Mouse (Mus musculus): Measurements from ENCODE around the gene Cp. TPM values are rescaled to one million over a fixed set of nuclear protein-coding genes. Genes with fewer than 3 reads are reported as not detected.

The Cp gene
- total and polyA plus RNA-seq, 3 experiments, result 0.28 to 4.8 (median 0.33) TPM

DNA sequence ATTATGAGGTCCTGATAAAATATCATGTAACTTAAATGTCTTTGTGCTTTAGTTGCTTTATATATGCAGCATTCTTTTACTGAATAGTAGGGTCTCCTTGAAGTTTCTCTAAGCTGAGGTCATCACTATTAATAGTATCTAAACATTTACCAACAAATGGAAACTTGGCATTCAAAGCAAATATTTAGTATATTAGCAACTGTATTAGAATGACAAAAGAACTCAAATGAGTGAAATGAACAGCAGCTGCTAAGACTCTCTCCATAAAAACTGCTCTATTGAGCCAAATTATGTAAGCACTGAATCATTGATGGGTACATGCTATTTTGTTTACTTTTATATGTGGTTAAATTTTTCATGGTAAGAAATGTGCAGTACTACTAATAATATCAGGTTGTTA lies 1.2 kb downstream of the Cp start:
- in situ Hi-C loops (cut with MboI; ENCODE audit: low pct_ligation_motif_present, low pct_unique_long_range_greater_than_20kb, low sequenced_read_pairs) (no loop called here), dilution Hi-C loops (cut with MboI; ENCODE audit: extremely low pct_ligation_motif_present, extremely low pct_unique_long_range_greater_than_20kb, low sequenced_read_pairs) (no loop called here)
- H3K4me2 ChIP-seq (ENCODE audit: insufficient read depth, low read depth, poor library complexity, severe bottlenecking), result peak overlapping the region; percentile 50; the same call in 1 of the 2 replicates
- no peak for DNase-seq (ENCODE audit: extremely low read depth)
- H3K4me1 ChIP-seq (ENCODE audit: control insufficient read depth in 1 of 2, insufficient read depth in 2 of 2), result peaks cover 4 to 13% of the 10 kb centered on the region in 2 experiments; a peak in 3 of 4 replicates
- H3K27me3 ChIP-seq (replicated peaks), result no peaks in the 10 kb centered on the region
- H3K9ac ChIP-seq (ENCODE audit: insufficient read depth, low read depth), result no peak overlapping the region
- TF ChIP-seq POLR2AphosphoS2 (IDR thresholded peaks at IDR 0.05; ENCODE audit: low read depth, low read length), result no peak
- 0 out of 2 replicates have a peak, but pooled peaks have one; percentile 19 for TF ChIP-seq MEF2A (IDR thresholded peaks at IDR 0.05; ENCODE audit: borderline replicate concordance, low read depth, low read length)
- no peak overlapping the region for H3K4me3 ChIP-seq (replicated peaks in 1 of 3; ENCODE audit: low read depth in 2 of 3, low read length in 2 of 3, poor library complexity in 1 of 3)
- H3K79me2 ChIP-seq (replicated peaks; ENCODE audit: control insufficient read depth, extremely low read depth, insufficient read depth, poor library complexity, severe bottlenecking), result peaks cover 3% of the 10 kb centered on the region; the same call in 1 of the 2 replicates
- H3K9me3 ChIP-seq (replicated peaks; ENCODE audit: low read length), result no peaks in the 10 kb centered on the region
- no peak overlapping the region for H3K27ac ChIP-seq (ENCODE audit: insufficient read depth, low read depth)
- no peaks in the 10 kb centered on the region for H3K36me3 ChIP-seq (replicated peaks in 1 of 2; ENCODE audit: control insufficient read depth in 1 of 2, insufficient read depth in 1 of 2, low read length in 1 of 2)

DNA sequence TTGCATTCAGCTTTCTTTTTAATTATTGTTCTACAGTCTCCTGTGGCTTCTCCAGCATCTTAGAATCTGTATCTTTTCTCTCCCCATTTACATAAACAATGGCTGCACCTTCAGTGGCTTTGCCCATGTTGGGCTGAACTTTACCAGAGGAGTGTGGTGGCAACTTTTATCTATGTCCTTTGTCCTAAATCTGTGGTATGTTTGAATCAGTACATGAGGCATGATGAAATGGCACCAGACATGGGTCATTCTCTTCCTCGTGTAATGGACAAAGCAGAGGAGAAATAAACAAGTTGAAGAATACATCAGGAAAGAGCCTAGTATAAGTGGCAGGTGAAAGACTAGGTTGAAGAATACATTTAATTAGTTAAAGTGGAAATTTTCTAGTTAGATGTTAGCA lies 2.1 kb downstream of the Cp start:
- no peak for DNase-seq (ENCODE audit: extremely low read depth)
- in situ Hi-C loops (cut with MboI; ENCODE audit: low pct_ligation_motif_present, low pct_unique_long_range_greater_than_20kb, low sequenced_read_pairs), result no loop called here
- no peak overlapping the region; the same call in 1 of the 2 replicates for H3K9ac ChIP-seq (ENCODE audit: insufficient read depth, low read depth)
- peak overlapping the region; percentile 44; the same call in 1 of the 2 replicates for H3K4me2 ChIP-seq (ENCODE audit: insufficient read depth, low read depth, poor library complexity, severe bottlenecking)
- H3K27ac ChIP-seq (ENCODE audit: insufficient read depth, low read depth), result no peak overlapping the region
- TF ChIP-seq GABPA (IDR thresholded peaks at IDR 0.05; ENCODE audit: insufficient replicate concordance, low read depth, low read length) (no peak), SMC3 (IDR thresholded peaks at IDR 0.05; ENCODE audit: low read depth, low read length) (no peak), BHLHE40 (IDR thresholded peaks at IDR 0.05; ENCODE audit: low read depth, low read length) (no peak), USF1 (IDR thresholded peaks at IDR 0.05; ENCODE audit: low read depth, low read length) (no peak), TBP (conservative IDR thresholded peaks at IDR 0.05; ENCODE audit: low read depth, low read length) (no peak), JUN (IDR thresholded peaks at IDR 0.05; ENCODE audit: insufficient read depth, low read depth, low read length) (no peak), MAZ (IDR thresholded peaks at IDR 0.05; ENCODE audit: low read depth, low read length) (no peak), ETS1 (conservative IDR thresholded peaks at IDR 0.05; ENCODE audit: low read depth, low read length) (no peak), RAD21 (IDR thresholded peaks at IDR 0.05; ENCODE audit: low read depth, low read length) (no peak), KAT2A (IDR thresholded peaks at IDR 0.05; ENCODE audit: insufficient replicate concordance, low read length) (no peak), MEF2A (IDR thresholded peaks at IDR 0.05; ENCODE audit: borderline replicate concordance, low read depth, low read length) (no peak), RCOR1 (conservative IDR thresholded peaks at IDR 0.05; ENCODE audit: low read depth, low read length) (no peak), IRF4 (IDR thresholded peaks at IDR 0.05; ENCODE audit: low read depth, low read length) (no peak), POLR2A (IDR thresholded peaks at IDR 0.05; ENCODE audit: low read depth, low read length) (no peak), USF2 (conservative IDR thresholded peaks at IDR 0.05; ENCODE audit: low read depth, low read length) (no peak), ZC3H11A (IDR thresholded peaks at IDR 0.05; ENCODE audit: low read depth, low read length) (no peak), CHD2 (IDR thresholded peaks at IDR 0.05; ENCODE audit: low read length) (no peak), NELFE (IDR thresholded peaks at IDR 0.05; ENCODE audit: low read depth, low read length) (no peak), CTCF (conservative IDR thresholded peaks at IDR 0.05 in 1 of 2, IDR thresholded peaks at IDR 0.05 in 1 of 2; ENCODE audit: low read depth in 2 of 2, low read length in 2 of 2) (no peak), SIN3A (IDR thresholded peaks at IDR 0.05; ENCODE audit: low read length) (no peak)
- dilution Hi-C loops (cut with MboI; ENCODE audit: extremely low pct_ligation_motif_present, extremely low pct_unique_long_range_greater_than_20kb, low sequenced_read_pairs), result no loop called here
- no peak overlapping the region for H3K4me3 ChIP-seq (replicated peaks in 1 of 3; ENCODE audit: low read depth in 2 of 3, low read length in 2 of 3, poor library complexity in 1 of 3)
- no peaks in the 10 kb centered on the region for H3K36me3 ChIP-seq (replicated peaks in 1 of 2; ENCODE audit: control insufficient read depth in 1 of 2, insufficient read depth in 1 of 2, low read length in 1 of 2)
- peaks cover 0 to 5% of the 10 kb centered on the region in 2 experiments; a peak in 1 of 4 replicates for H3K4me1 ChIP-seq (ENCODE audit: control insufficient read depth in 1 of 2, insufficient read depth in 2 of 2)
- no peaks in the 10 kb centered on the region for H3K27me3 ChIP-seq (replicated peaks)
- peaks cover 3% of the 10 kb centered on the region; the same call in 1 of the 2 replicates for H3K79me2 ChIP-seq (replicated peaks; ENCODE audit: control insufficient read depth, extremely low read depth, insufficient read depth, poor library complexity, severe bottlenecking)
- H3K9me3 ChIP-seq (replicated peaks; ENCODE audit: low read length), result no peaks in the 10 kb centered on the region
